Mouse (Mus musculus): ENCODE data around the gene Wars2. TPM values are rescaled to one million over a fixed set of nuclear protein-coding genes. Genes with fewer than 3 reads are reported as not detected.

The Wars2 gene
- total RNA-seq, 1 experiment: 4.9 TPM

- Histone ChIP-seq H3K27ac (ENCODE audit: insufficient read depth, low read depth, low read length, poor library complexity, severe bottlenecking) (no peak overlapping the region), H3K9ac (ENCODE audit: insufficient read depth, low read depth, low read length, poor library complexity, severe bottlenecking) (no peak overlapping the region), H3K36me3 (ENCODE audit: control insufficient read depth, insufficient read depth, low read length, poor library complexity, severe bottlenecking) (no peaks in the 10 kb centered on the region), H3K4me1 (ENCODE audit: control insufficient read depth in 2 of 2, insufficient read depth in 2 of 2, low read length in 2 of 2, poor library complexity in 1 of 2) (no peaks in the 10 kb centered on the region), H3K4me3 (ENCODE audit: insufficient read depth in 1 of 2, low read depth in 1 of 2, low read length in 2 of 2, poor library complexity in 1 of 2, severe bottlenecking in 1 of 2) (no peak overlapping the region), H3K9me3 (ENCODE audit: control insufficient read depth, insufficient read depth, low read depth, low read length) (no peaks in the 10 kb centered on the region)
- TF ChIP-seq ZNF384 (IDR thresholded peaks at IDR 0.05; ENCODE audit: low read depth, low read length): no peak
- no peak for TF ChIP-seq MAFK (IDR thresholded peaks at IDR 0.05; ENCODE audit: insufficient read depth, low read depth, low read length)
- TF ChIP-seq CHD2 (IDR thresholded peaks at IDR 0.05; ENCODE audit: low read depth, low read length): no peak
- no peak for TF ChIP-seq ZC3H11A (IDR thresholded peaks at IDR 0.05; ENCODE audit: borderline replicate concordance, low read depth, low read length)
- TF ChIP-seq HCFC1 (IDR thresholded peaks at IDR 0.05; ENCODE audit: borderline replicate concordance, insufficient read depth, low read length): no peak
- in situ Hi-C loops (cut with MboI; ENCODE audit: low sequenced_read_pairs in 2 of 2, unreplicated experiment in 2 of 2): no loop called here
- no peak for DNase-seq (ENCODE audit: low read depth, low spot score)
These were observed 16.7 kb downstream of the Wars2 start for GRCm38 (mm10) chr3:99157451-99158015.

- in situ Hi-C loops (cut with MboI; ENCODE audit: low sequenced_read_pairs in 2 of 2, unreplicated experiment in 2 of 2): no loop called here
- H3K4me3 ChIP-seq (ENCODE audit: insufficient read depth in 1 of 2, low read depth in 1 of 2, low read length in 2 of 2, poor library complexity in 1 of 2, severe bottlenecking in 1 of 2): no peak overlapping the region
- no peak overlapping the region for H3K27ac ChIP-seq (ENCODE audit: insufficient read depth, low read depth, low read length, poor library complexity, severe bottlenecking)
- H3K4me1 ChIP-seq (ENCODE audit: control insufficient read depth in 2 of 2, insufficient read depth in 2 of 2, low read length in 2 of 2, poor library complexity in 1 of 2): no peaks in the 10 kb centered on the region
- no peaks in the 10 kb centered on the region for H3K9me3 ChIP-seq (ENCODE audit: control insufficient read depth, insufficient read depth, low read depth, low read length)
- no peak for DNase-seq (ENCODE audit: low read depth, low spot score)
- no peaks in the 10 kb centered on the region for H3K36me3 ChIP-seq (ENCODE audit: control insufficient read depth, insufficient read depth, low read length, poor library complexity, severe bottlenecking)
- TF ChIP-seq ZC3H11A (IDR thresholded peaks at IDR 0.05; ENCODE audit: borderline replicate concordance, low read depth, low read length) (no peak), CHD2 (IDR thresholded peaks at IDR 0.05; ENCODE audit: low read depth, low read length) (no peak), ZNF384 (IDR thresholded peaks at IDR 0.05; ENCODE audit: low read depth, low read length) (no peak), HCFC1 (IDR thresholded peaks at IDR 0.05; ENCODE audit: borderline replicate concordance, insufficient read depth, low read length) (no peak), MAFK (IDR thresholded peaks at IDR 0.05; ENCODE audit: insufficient read depth, low read depth, low read length) (no peak)
- H3K9ac ChIP-seq (ENCODE audit: insufficient read depth, low read depth, low read length, poor library complexity, severe bottlenecking): no peak overlapping the region
These were observed 19.1 kb downstream of the Wars2 start for GRCm38 (mm10) chr3:99160016-99160415.

- no peak for DNase-seq (ENCODE audit: low read depth, low spot score)
- no peak overlapping the region for H3K9ac ChIP-seq (ENCODE audit: insufficient read depth, low read depth, low read length, poor library complexity, severe bottlenecking)
- TF ChIP-seq ZNF384 (IDR thresholded peaks at IDR 0.05; ENCODE audit: low read depth, low read length) (no peak), CHD2 (IDR thresholded peaks at IDR 0.05; ENCODE audit: low read depth, low read length) (no peak), HCFC1 (IDR thresholded peaks at IDR 0.05; ENCODE audit: borderline replicate concordance, insufficient read depth, low read length) (no peak), MAFK (IDR thresholded peaks at IDR 0.05; ENCODE audit: insufficient read depth, low read depth, low read length) (no peak), ZC3H11A (IDR thresholded peaks at IDR 0.05; ENCODE audit: borderline replicate concordance, low read depth, low read length) (no peak)
- H3K4me1 ChIP-seq (ENCODE audit: control insufficient read depth in 2 of 2, insufficient read depth in 2 of 2, low read length in 2 of 2, poor library complexity in 1 of 2): no peaks in the 10 kb centered on the region
- H3K27ac ChIP-seq (ENCODE audit: insufficient read depth, low read depth, low read length, poor library complexity, severe bottlenecking): no peak overlapping the region
- in situ Hi-C loops (cut with MboI; ENCODE audit: low sequenced_read_pairs in 2 of 2, unreplicated experiment in 2 of 2): no loop called here
- no peaks in the 10 kb centered on the region for H3K36me3 ChIP-seq (ENCODE audit: control insufficient read depth, insufficient read depth, low read length, poor library complexity, severe bottlenecking)
- H3K9me3 ChIP-seq (ENCODE audit: control insufficient read depth, insufficient read depth, low read depth, low read length): no peaks in the 10 kb centered on the region
- H3K4me3 ChIP-seq (ENCODE audit: insufficient read depth in 1 of 2, low read depth in 1 of 2, low read length in 2 of 2, poor library complexity in 1 of 2, severe bottlenecking in 1 of 2): no peak overlapping the region
These were observed 21.3 kb downstream of the Wars2 start for GRCm38 (mm10) chr3:99162191-99162590.

- Histone ChIP-seq H3K4me3 (ENCODE audit: insufficient read depth in 1 of 2, low read depth in 1 of 2, low read length in 2 of 2, poor library complexity in 1 of 2, severe bottlenecking in 1 of 2) (no peak overlapping the region), H3K9ac (ENCODE audit: insufficient read depth, low read depth, low read length, poor library complexity, severe bottlenecking) (no peak overlapping the region), H3K27ac (ENCODE audit: insufficient read depth, low read depth, low read length, poor library complexity, severe bottlenecking) (no peak overlapping the region), H3K9me3 (ENCODE audit: control insufficient read depth, insufficient read depth, low read depth, low read length) (no peaks in the 10 kb centered on the region), H3K4me1 (ENCODE audit: control insufficient read depth in 2 of 2, insufficient read depth in 2 of 2, low read length in 2 of 2, poor library complexity in 1 of 2) (no peaks in the 10 kb centered on the region), H3K36me3 (ENCODE audit: control insufficient read depth, insufficient read depth, low read length, poor library complexity, severe bottlenecking) (no peaks in the 10 kb centered on the region)
- TF ChIP-seq CHD2 (IDR thresholded peaks at IDR 0.05; ENCODE audit: low read depth, low read length) (no peak), ZC3H11A (IDR thresholded peaks at IDR 0.05; ENCODE audit: borderline replicate concordance, low read depth, low read length) (no peak), ZNF384 (IDR thresholded peaks at IDR 0.05; ENCODE audit: low read depth, low read length) (no peak)
- in situ Hi-C loops (cut with MboI; ENCODE audit: low sequenced_read_pairs in 2 of 2, unreplicated experiment in 2 of 2): no loop called here
- DNase-seq (ENCODE audit: low read depth, low spot score): no peak
These were observed 26.9 kb downstream of the Wars2 start for GRCm38 (mm10) chr3:99167734-99168133.

GRCm38 (mm10) chr3:99173178-99173577 lies 32.3 kb downstream of the Wars2 start:
- H3K9ac ChIP-seq (ENCODE audit: insufficient read depth, low read depth, low read length, poor library complexity, severe bottlenecking): no peak overlapping the region
- H3K36me3 ChIP-seq (ENCODE audit: control insufficient read depth, insufficient read depth, low read length, poor library complexity, severe bottlenecking): no peaks in the 10 kb centered on the region
- TF ChIP-seq HCFC1 (IDR thresholded peaks at IDR 0.05; ENCODE audit: borderline replicate concordance, insufficient read depth, low read length) (no peak), ZNF384 (IDR thresholded peaks at IDR 0.05; ENCODE audit: low read depth, low read length) (no peak), MAFK (IDR thresholded peaks at IDR 0.05; ENCODE audit: insufficient read depth, low read depth, low read length) (no peak), CHD2 (IDR thresholded peaks at IDR 0.05; ENCODE audit: low read depth, low read length) (no peak), ZC3H11A (IDR thresholded peaks at IDR 0.05; ENCODE audit: borderline replicate concordance, low read depth, low read length) (no peak)
- H3K4me1 ChIP-seq (ENCODE audit: control insufficient read depth in 2 of 2, insufficient read depth in 2 of 2, low read length in 2 of 2, poor library complexity in 1 of 2): no peaks in the 10 kb centered on the region
- in situ Hi-C loops (cut with MboI; ENCODE audit: low sequenced_read_pairs in 2 of 2, unreplicated experiment in 2 of 2): no loop called here
- no peak overlapping the region for H3K27ac ChIP-seq (ENCODE audit: insufficient read depth, low read depth, low read length, poor library complexity, severe bottlenecking)
- DNase-seq (ENCODE audit: low read depth, low spot score): no peak
- H3K9me3 ChIP-seq (ENCODE audit: control insufficient read depth, insufficient read depth, low read depth, low read length): no peaks in the 10 kb centered on the region
- no peak overlapping the region for H3K4me3 ChIP-seq (ENCODE audit: insufficient read depth in 1 of 2, low read depth in 1 of 2, low read length in 2 of 2, poor library complexity in 1 of 2, severe bottlenecking in 1 of 2)

Measured in ES-E14 (cell line).